Mouse (Mus musculus): Measurements from ENCODE around the gene Eda. TPM values are rescaled to one million over a fixed set of nuclear protein-coding genes. Genes with fewer than 3 reads are reported as not detected.

Gene Eda
- total and polyA plus RNA-seq, 2 experiments from 2014 or later, result 2.8 to 6.2 TPM

- Histone ChIP-seq H3K9me3 (ENCODE audit: low read length) (no peaks in the 10 kb centered on the region), H3K4me3 (ENCODE audit: low read depth, low read length) (no peak overlapping the region), H3K4me2 (ENCODE audit: low read depth) (no peak overlapping the region), H3K27me3 (ENCODE audit: insufficient read depth, low read length) (no peaks in the 10 kb centered on the region), H3K36me3 (ENCODE audit: insufficient read depth) (no peaks in the 10 kb centered on the region), H3K27ac (ENCODE audit: low read depth, low read length) (no peak overlapping the region), H3K4me1 (ENCODE audit: insufficient read depth) (no peaks in the 10 kb centered on the region), H3K9ac (no peak overlapping the region)
- no peak for DNase-seq
- no peak for ATAC-seq
- WGBS, result 78% methylated on average over 2 of the region's 2 CpGs
- TF ChIP-seq CTCF (IDR thresholded peaks at IDR 0.05; ENCODE audit: low read depth), result no peak
Observed at GRCm38 (mm10) chrX:99978354-99978753, 2.9 kb downstream of the Eda start.

- no peak overlapping the region for H3K4me3 ChIP-seq (ENCODE audit: low read depth, low read length)
- no peak for TF ChIP-seq CTCF (IDR thresholded peaks at IDR 0.05; ENCODE audit: low read depth)
- WGBS, result 84% methylated on average over 1 of the region's 1 CpGs
- no peak overlapping the region for H3K4me2 ChIP-seq (ENCODE audit: low read depth)
- H3K4me1 ChIP-seq (ENCODE audit: insufficient read depth), result no peaks in the 10 kb centered on the region
- H3K9ac ChIP-seq, result no peak overlapping the region
- ATAC-seq (no peak), DNase-seq (no peak)
- no peak overlapping the region for H3K27ac ChIP-seq (ENCODE audit: low read depth, low read length)
- H3K9me3 ChIP-seq (ENCODE audit: low read length), result no peaks in the 10 kb centered on the region
- H3K36me3 ChIP-seq (ENCODE audit: insufficient read depth), result no peaks in the 10 kb centered on the region
- H3K27me3 ChIP-seq (ENCODE audit: insufficient read depth, low read length), result no peaks in the 10 kb centered on the region
Observed at GRCm38 (mm10) chrX:99993434-99993833, 18.0 kb downstream of the Eda start.

GRCm38 (mm10) chrX:99999342-99999741, 23.9 kb downstream of the Eda start:
- WGBS, result 90% methylated on average over 2 of the region's 2 CpGs
- H3K9me3 ChIP-seq (ENCODE audit: low read length), result no peaks in the 10 kb centered on the region

GRCm38 (mm10) chrX:100118362-100118761, 143.0 kb downstream of the Eda start:
- Histone ChIP-seq H3K4me3 (ENCODE audit: low read depth, low read length) (no peak overlapping the region), H3K36me3 (ENCODE audit: insufficient read depth) (no peaks in the 10 kb centered on the region), H3K9me3 (ENCODE audit: low read length) (no peaks in the 10 kb centered on the region), H3K4me1 (ENCODE audit: insufficient read depth) (no peaks in the 10 kb centered on the region), H3K27me3 (ENCODE audit: insufficient read depth, low read length) (no peaks in the 10 kb centered on the region), H3K9ac (no peak overlapping the region), H3K27ac (ENCODE audit: low read depth, low read length) (no peak overlapping the region), H3K4me2 (ENCODE audit: low read depth) (no peak overlapping the region)
- WGBS, result 7% methylated on average over 1 of the region's 1 CpGs
- TF ChIP-seq CTCF (IDR thresholded peaks at IDR 0.05; ENCODE audit: low read depth), result no peak
- DNase-seq, result no peak
- ATAC-seq, result no peak

More at GRCm38 (mm10) chrX:99999342-99999741, 23.9 kb downstream of the Eda start:
- H3K36me3 ChIP-seq (ENCODE audit: insufficient read depth), result no peaks in the 10 kb centered on the region
- DNase-seq (no peak), ATAC-seq (no peak)
- H3K4me3 ChIP-seq (ENCODE audit: low read depth, low read length), result no peak overlapping the region
- H3K27me3 ChIP-seq (ENCODE audit: insufficient read depth, low read length), result no peaks in the 10 kb centered on the region
- no peak overlapping the region for H3K27ac ChIP-seq (ENCODE audit: low read depth, low read length)
- H3K9ac ChIP-seq, result no peak overlapping the region
- H3K4me2 ChIP-seq (ENCODE audit: low read depth), result no peak overlapping the region
- H3K4me1 ChIP-seq (ENCODE audit: insufficient read depth), result no peaks in the 10 kb centered on the region
- TF ChIP-seq CTCF (IDR thresholded peaks at IDR 0.05; ENCODE audit: low read depth), result no peak

GRCm38 (mm10) chrX:100195286-100195685, 219.9 kb downstream of the Eda start:
- 46% methylated on average over 2 of the region's 2 CpGs for WGBS
- TF ChIP-seq CTCF (IDR thresholded peaks at IDR 0.05; ENCODE audit: low read depth), result no peak
- no peak for DNase-seq

GRCm38 (mm10) chrX:100313652-100314051, 338.2 kb downstream of the Eda start:
- Histone ChIP-seq H3K4me3 (ENCODE audit: low read depth, low read length) (no peak overlapping the region), H3K36me3 (ENCODE audit: insufficient read depth) (no peaks in the 10 kb centered on the region), H3K4me2 (ENCODE audit: low read depth) (no peak overlapping the region), H3K4me1 (ENCODE audit: insufficient read depth) (no peaks in the 10 kb centered on the region), H3K27me3 (ENCODE audit: insufficient read depth, low read length) (no peaks in the 10 kb centered on the region), H3K9ac (no peak overlapping the region), H3K9me3 (ENCODE audit: low read length) (no peaks in the 10 kb centered on the region), H3K27ac (ENCODE audit: low read depth, low read length) (no peak overlapping the region)
- DNase-seq (no peak), ATAC-seq (no peak)
- no peak for TF ChIP-seq CTCF (IDR thresholded peaks at IDR 0.05; ENCODE audit: low read depth)

More at GRCm38 (mm10) chrX:100195286-100195685, 219.9 kb downstream of the Eda start:
- no peaks in the 10 kb centered on the region for H3K27me3 ChIP-seq (ENCODE audit: insufficient read depth, low read length)
- no peak for ATAC-seq
- H3K36me3 ChIP-seq (ENCODE audit: insufficient read depth), result no peaks in the 10 kb centered on the region
- no peak overlapping the region for H3K4me2 ChIP-seq (ENCODE audit: low read depth)
- H3K27ac ChIP-seq (ENCODE audit: low read depth, low read length), result no peak overlapping the region
- H3K4me1 ChIP-seq (ENCODE audit: insufficient read depth), result no peaks in the 10 kb centered on the region
- H3K9me3 ChIP-seq (ENCODE audit: low read length), result no peaks in the 10 kb centered on the region
- no peak overlapping the region for H3K4me3 ChIP-seq (ENCODE audit: low read depth, low read length)
- no peak overlapping the region for H3K9ac ChIP-seq

- Histone ChIP-seq H3K9me3 (ENCODE audit: low read length) (no peaks in the 10 kb centered on the region), H3K4me3 (ENCODE audit: low read depth, low read length) (no peak overlapping the region), H3K4me2 (ENCODE audit: low read depth) (no peak overlapping the region), H3K36me3 (ENCODE audit: insufficient read depth) (no peaks in the 10 kb centered on the region), H3K27me3 (ENCODE audit: insufficient read depth, low read length) (no peaks in the 10 kb centered on the region), H3K4me1 (ENCODE audit: insufficient read depth) (no peaks in the 10 kb centered on the region), H3K27ac (ENCODE audit: low read depth, low read length) (no peak overlapping the region), H3K9ac (no peak overlapping the region)
- ATAC-seq (no peak), DNase-seq (no peak)
- TF ChIP-seq CTCF (IDR thresholded peaks at IDR 0.05; ENCODE audit: low read depth), result no peak
Observed at GRCm38 (mm10) chrX:100314172-100314902, 338.9 kb downstream of the Eda start.
